Mouse (Mus musculus) heart, postnatal 0 days (tissue): ENCODE results near the gene Cox17. TPM values are rescaled to one million over a fixed set of nuclear protein-coding genes. Genes with fewer than 3 reads are reported as not detected.
A peak's percentile ranks its signal among the peaks of the same experiment; 100 is the strongest.

ENCODE experiments used
- ATAC-seq: fragments of 200-750 bp; cut with Nextera tagmentation; 2 replicates; pipeline ENCODE4 v1.8.0; 2017; ENCODE audit warnings: low read depth, moderate number of reproducible peaks, moderate library complexity; ENCODE audit not compliant: insufficient read depth
- DNase-seq: peaks from one replicate; pipeline ENCODE4 v3.0.0-alpha.2; 2016; ENCODE audit warnings: low spot score
- H3K27ac ChIP-seq: fragments of 300-500 bp; sonication (generic); 2 replicates; pipeline ENCODE4 v1.5.1; 2014; ENCODE audit warnings: low read depth, mild to moderate bottlenecking
- H3K27me3 ChIP-seq: fragments of 300-500 bp; sonication (generic); 2 replicates; pipeline ENCODE4 v1.6.1; 2014; ENCODE audit warnings: low read length, mixed read lengths; ENCODE audit not compliant: control insufficient read depth, insufficient read depth
- H3K36me3 ChIP-seq: fragments of 300-500 bp; sonication (generic); replicated peaks from 2 replicates; pipeline ENCODE4 v1.6.1; 2014; ENCODE audit warnings: low read length, mixed read lengths; ENCODE audit not compliant: control insufficient read depth, insufficient read depth
- H3K4me1 ChIP-seq: fragments of 300-500 bp; sonication (generic); 2 replicates; pipeline ENCODE4 v1.6.1; 2014; ENCODE audit warnings: antibody characterized with exemption; ENCODE audit not compliant: control insufficient read depth, insufficient read depth
- H3K4me2 ChIP-seq: fragments of 300-500 bp; sonication (generic); 2 replicates; pipeline ENCODE4 v1.6.1; 2014; ENCODE audit warnings: low read depth, mild to moderate bottlenecking, low read length, moderate library complexity
- H3K4me3 ChIP-seq: fragments of 300-500 bp; sonication (generic); 2 replicates; pipeline ENCODE4 v1.5.1; 2014; ENCODE audit warnings: low read depth, low read length
- H3K9ac ChIP-seq: fragments of 300-500 bp; sonication (generic); replicated peaks from 2 replicates; pipeline ENCODE4 v1.6.1; 2014; ENCODE audit warnings: low read depth, low read length, mixed read lengths
- H3K9me3 ChIP-seq: fragments of 300-500 bp; sonication (generic); replicated peaks from 2 replicates; pipeline ENCODE4 v1.6.1; 2016; ENCODE audit warnings: low read length; ENCODE audit not compliant: control insufficient read depth
- CTCF ChIP-seq: IDR thresholded peaks from 2 replicates; pipeline ENCODE4 v1.5.1; 2016; ENCODE audit warnings: antibody characterized with exemption, control low read depth, low read depth
- EP300 ChIP-seq: IDR thresholded peaks from 2 replicates; pipeline ENCODE4 v1.6.1; 2016; ENCODE audit warnings: antibody characterized with exemption, low read depth
- WGBS: fragments of 180-500 bp; shearing (Covaris S2); extraction: QIAGEN DNeasy Blood & Tissue Kit; methylation state at CpG from one replicate; pipeline ENCODE4 v1.1.7; 2014; 5-methylcytosine and 5-hydroxymethylcytosine counted together
- polyA plus RNA-seq: library from polyadenylated mRNA; unstranded; fragments of >200 nt; fragmentation: Nextera tagmentation; extraction: Ambion mirVana; gene quantifications from 2 replicates; pipeline ENCODE4 v1.2.1, GENCODE M21; 2015
- total RNA-seq: library from RNA; depleted of rRNA; stranded (reverse); fragments of >200 nt; gene quantifications from 2 replicates; pipeline ENCODE4 v1.2.3, GENCODE M21; 2014; ENCODE audit warnings: low replicate concordance

Gene Cox17
- total and polyA plus RNA-seq, 2 experiments from 2014 or later = 84.7 to 579 TPM

- peaks cover 52% of the 10 kb centered on the region for H3K36me3 ChIP-seq
- H3K27ac ChIP-seq = no peak overlapping the region
- peaks cover 12% of the 10 kb centered on the region; the same call in 1 of the 2 replicates for H3K4me1 ChIP-seq
- no peaks in the 10 kb centered on the region for H3K9me3 ChIP-seq
- H3K9ac ChIP-seq = no peak overlapping the region
- no peak for TF ChIP-seq EP300
- no peak for TF ChIP-seq CTCF
- H3K4me3 ChIP-seq = no peak overlapping the region
- ATAC-seq = peak; percentile 6; the same call in 1 of the 2 replicates
- DNase-seq = peak; percentile 5
- H3K4me2 ChIP-seq = no peak overlapping the region
- 69% methylated on average over 6 of the region's 6 CpGs for WGBS
- no peaks in the 10 kb centered on the region for H3K27me3 ChIP-seq
Measured at GRCm38 (mm10) chr16:38378591-38378990, 31.8 kb downstream of the Cox17 start.

- H3K27me3 ChIP-seq = no peaks in the 10 kb centered on the region
- no peak for TF ChIP-seq EP300
- no peak for TF ChIP-seq CTCF
- H3K36me3 ChIP-seq = peaks cover 47% of the 10 kb centered on the region
- peaks cover 12% of the 10 kb centered on the region; the same call in 1 of the 2 replicates for H3K4me1 ChIP-seq
- no peak overlapping the region for H3K27ac ChIP-seq
- no peak overlapping the region for H3K9ac ChIP-seq
- peak; percentile 4 for DNase-seq
- ATAC-seq = no peak
- H3K4me3 ChIP-seq = no peak overlapping the region
- H3K9me3 ChIP-seq = no peaks in the 10 kb centered on the region
- WGBS = 40% methylated on average over 6 of the region's 6 CpGs
- H3K4me2 ChIP-seq = no peak overlapping the region
Measured at GRCm38 (mm10) chr16:38379088-38379487, 32.3 kb downstream of the Cox17 start.

GRCm38 (mm10) chr16:38379493-38379892 lies 32.7 kb downstream of the Cox17 start:
- TF ChIP-seq CTCF (no peak), EP300 (no peak)
- Histone ChIP-seq H3K27ac (no peak overlapping the region), H3K9me3 (no peaks in the 10 kb centered on the region), H3K4me2 (no peak overlapping the region), H3K36me3 (peaks cover 43% of the 10 kb centered on the region), H3K27me3 (no peaks in the 10 kb centered on the region), H3K9ac (no peak overlapping the region), H3K4me3 (no peak overlapping the region), H3K4me1 (peaks cover 12% of the 10 kb centered on the region; the same call in 1 of the 2 replicates)
- ATAC-seq = no peak
- DNase-seq = no peak
- WGBS = 48% methylated on average over 3 of the region's 3 CpGs

GRCm38 (mm10) chr16:38379926-38380325 lies 33.1 kb downstream of the Cox17 start:
- DNase-seq = peak; percentile 4
- Histone ChIP-seq H3K4me2 (no peak overlapping the region), H3K36me3 (peaks cover 39% of the 10 kb centered on the region), H3K4me3 (no peak overlapping the region), H3K4me1 (peaks cover 12% of the 10 kb centered on the region; the same call in 1 of the 2 replicates), H3K27me3 (no peaks in the 10 kb centered on the region), H3K27ac (no peak overlapping the region), H3K9ac (no peak overlapping the region), H3K9me3 (no peaks in the 10 kb centered on the region)
- TF ChIP-seq CTCF = no peak
- TF ChIP-seq EP300 = no peak
- no peak for ATAC-seq
- WGBS = 91% methylated on average over 3 of the region's 3 CpGs

GRCm38 (mm10) chr16:38383683-38384082 lies 36.9 kb downstream of the Cox17 start:
- DNase-seq (no peak), ATAC-seq (no peak)
- Histone ChIP-seq H3K4me3 (no peak overlapping the region), H3K9me3 (no peaks in the 10 kb centered on the region), H3K4me2 (no peak overlapping the region), H3K27me3 (no peaks in the 10 kb centered on the region), H3K9ac (no peak overlapping the region), H3K4me1 (no peaks in the 10 kb centered on the region), H3K36me3 (peaks cover 5% of the 10 kb centered on the region; the same call in 1 of the 2 replicates), H3K27ac (no peak overlapping the region)
- TF ChIP-seq EP300 (no peak), CTCF (no peak)
- 89% methylated on average over 2 of the region's 2 CpGs for WGBS

DNA sequence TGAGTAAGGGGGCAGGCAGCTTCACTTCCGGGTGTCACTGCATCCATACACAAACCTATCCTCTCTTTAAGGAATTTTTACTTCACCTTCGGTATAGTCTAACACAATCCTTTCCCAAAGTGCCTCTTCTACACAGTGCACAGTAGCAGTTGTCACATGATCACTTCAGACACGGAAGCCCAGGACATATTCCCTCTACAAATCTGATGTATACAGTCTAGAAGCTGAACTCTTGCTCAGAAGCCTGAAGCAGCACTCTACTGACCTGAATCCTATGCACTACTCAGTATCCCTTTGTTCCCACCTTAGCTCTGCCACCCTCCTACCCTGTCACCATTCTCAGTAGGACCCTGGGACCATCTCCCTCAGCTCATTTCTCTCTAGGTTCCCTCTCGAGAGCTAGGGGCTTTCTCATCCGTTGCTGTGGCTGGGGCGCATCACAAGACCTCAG lies 38.4 kb downstream of the Cox17 start:
- H3K9me3 ChIP-seq = no peaks in the 10 kb centered on the region
- no peaks in the 10 kb centered on the region for H3K36me3 ChIP-seq
- H3K27me3 ChIP-seq = no peaks in the 10 kb centered on the region
- TF ChIP-seq EP300 = no peak
- TF ChIP-seq CTCF = no peak
- no peak overlapping the region for H3K9ac ChIP-seq
- no peak overlapping the region for H3K4me2 ChIP-seq
- no peaks in the 10 kb centered on the region for H3K4me1 ChIP-seq
- WGBS = 84% methylated on average over 6 of the region's 6 CpGs
- no peak overlapping the region for H3K27ac ChIP-seq
- no peak overlapping the region for H3K4me3 ChIP-seq
- ATAC-seq (no peak), DNase-seq (no peak)
